Mouse (Mus musculus) regulatory T cell (primary cell): Measurements from ENCODE around the gene Dbil5.
"Not testable (repeated sequence)": the region's sequence is repeated elsewhere in the genome, so short reads cannot be mapped to it uniquely, and the experiment has no call there.

Experiments used
- in situ Hi-C: fragments of 300-600 bp; cut with MboI, MseI; formaldehyde crosslinking; loops from one replicate; pipeline ENCODE4 v1.15.1; 2025; ENCODE audit warnings: high pct_unique_total_duplicates

The Dbil5 gene

GRCm38 (mm10) chr11:76217390-76217800 lies at the start of gene Dbil5, which contains the start of gene Gemin4:
Gene Dbil5, plus strand, starts transcription at chr11:76217608.
Gene Gemin4, minus strand, starts transcription at chr11:76217664.
- in situ Hi-C loops: no loop called here

- in situ Hi-C loops: no loop called here
Measured at GRCm38 (mm10) chr11:76168976-76169375, 48.4 kb upstream of the Dbil5 start.

GRCm38 (mm10) chr11:76170207-76170606 lies 47.2 kb upstream of the Dbil5 start:
- in situ Hi-C loops: loop anchor here (5.0 kb wide), 1 partner anchor 83 kb away; no protein-coding TSS in a partner anchor

- in situ Hi-C loops: no loop called here
Measured at GRCm38 (mm10) chr11:76178726-76179494, 38.5 kb upstream of the Dbil5 start.

- in situ Hi-C loops: no loop called here
Measured at GRCm38 (mm10) chr11:76179495-76180145, 37.8 kb upstream of the Dbil5 start, which contains the start of the genes Vps53 and Fam57a. Gene Vps53, minus strand, starts transcription at chr11:76179647. Gene Fam57a, plus strand, starts transcription at chr11:76179671.

- in situ Hi-C loops: no loop called here
Measured at GRCm38 (mm10) chr11:76180146-76180540, 37.3 kb upstream of the Dbil5 start.

GRCm38 (mm10) chr11:76183745-76184144 lies 33.7 kb upstream of the Dbil5 start:
- in situ Hi-C loops: no loop called here

GRCm38 (mm10) chr11:76186908-76187307 lies 30.5 kb upstream of the Dbil5 start:
- in situ Hi-C loops: no loop called here

- in situ Hi-C loops: no loop called here
Measured at GRCm38 (mm10) chr11:76196275-76196976, 21.0 kb upstream of the Dbil5 start.

- in situ Hi-C loops: no loop called here
Measured at GRCm38 (mm10) chr11:76196977-76197469, 20.4 kb upstream of the Dbil5 start.

- in situ Hi-C loops: no loop called here
Measured at GRCm38 (mm10) chr11:76201761-76202674, 15.4 kb upstream of the Dbil5 start.

GRCm38 (mm10) chr11:76206793-76207192 lies 10.6 kb upstream of the Dbil5 start:
- in situ Hi-C loops: no loop called here

- in situ Hi-C loops: no loop called here
Measured at GRCm38 (mm10) chr11:76210228-76210985, 7.0 kb upstream of the Dbil5 start.

GRCm38 (mm10) chr11:76211595-76211994 lies 5.8 kb upstream of the Dbil5 start:
- in situ Hi-C loops: not testable (repeated sequence)

GRCm38 (mm10) chr11:76213841-76214240 lies 3.6 kb upstream of the Dbil5 start:
- in situ Hi-C loops: no loop called here

GRCm38 (mm10) chr11:76215011-76215410 lies 2.4 kb upstream of the Dbil5 start:
- in situ Hi-C loops: no loop called here

GRCm38 (mm10) chr11:76216049-76216540 lies 1.3 kb upstream of the Dbil5 start:
- in situ Hi-C loops: no loop called here

GRCm38 (mm10) chr11:76216681-76217389 lies 573 bp upstream of the Dbil5 start:
- in situ Hi-C loops: no loop called here

- in situ Hi-C loops: loop anchor here (10.0 kb wide), 1 partner anchor 860 kb away; no protein-coding TSS in a partner anchor
Measured at GRCm38 (mm10) chr11:76224631-76225030, 7.2 kb downstream of the Dbil5 start.
